Mouse (Mus musculus): ENCODE measurements around the gene Smoc1. TPM values are rescaled to one million over a fixed set of nuclear protein-coding genes. Genes with fewer than 3 reads are reported as not detected.

Gene Smoc1
- polyA plus RNA-seq, 1 experiment from 2014 or later = 2.3 TPM

GRCm38 (mm10) chr12:81163131-81163530 is 136.5 kb downstream of the Smoc1 start:
- Histone ChIP-seq H3K9ac (no peak overlapping the region), H3K36me3 (no peaks in the 10 kb centered on the region), H3K9me3 (replicated peaks) (no peaks in the 10 kb centered on the region), H3K27me3 (peaks cover 81% of the 10 kb centered on the region), H3K4me1 (peaks cover 22% of the 10 kb centered on the region), H3K4me3 (replicated peaks) (no peak overlapping the region), H3K4me2 (no peak overlapping the region), H3K27ac (no peak overlapping the region)
- no peak for ATAC-seq (replicated peaks; ENCODE audit: low FRiP score)
- WGBS = 78% methylated on average over 3 of the region's 3 CpGs

DNA sequence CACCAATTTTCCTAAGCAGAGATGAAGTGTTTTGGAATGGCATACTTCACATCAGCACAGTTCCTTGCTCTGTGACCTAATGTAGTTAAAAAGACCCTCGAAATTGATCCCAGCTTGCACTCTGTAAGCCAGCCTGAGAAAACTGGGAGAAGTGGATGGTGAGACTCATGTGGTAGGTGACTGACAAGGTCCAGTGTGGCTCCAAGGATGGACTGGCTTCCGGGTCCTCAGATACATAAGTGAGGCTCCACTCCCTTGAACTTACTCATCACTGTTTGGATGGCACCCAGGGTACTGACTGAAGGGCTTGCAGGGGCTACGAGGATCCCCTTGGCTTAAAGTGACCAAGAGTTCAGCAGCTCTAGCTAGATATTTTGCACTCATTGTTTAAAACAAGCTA is 137.0 kb downstream of the Smoc1 start:
- Histone ChIP-seq H3K36me3 (no peaks in the 10 kb centered on the region), H3K4me2 (no peak overlapping the region), H3K9me3 (replicated peaks) (no peaks in the 10 kb centered on the region), H3K27ac (no peak overlapping the region), H3K4me1 (peaks cover 22% of the 10 kb centered on the region), H3K27me3 (peaks cover 81% of the 10 kb centered on the region), H3K4me3 (replicated peaks) (no peak overlapping the region), H3K9ac (no peak overlapping the region)
- 90% methylated on average over 3 of the region's 3 CpGs for WGBS
- no peak for ATAC-seq (replicated peaks; ENCODE audit: low FRiP score)

GRCm38 (mm10) chr12:81166092-81166491 is 139.5 kb downstream of the Smoc1 start:
- H3K36me3 ChIP-seq = no peaks in the 10 kb centered on the region
- 0 out of 2 replicates have a peak overlapping the region, but pooled peaks have one; percentile 5 for H3K4me2 ChIP-seq
- WGBS = 3% methylated on average over 10 of the region's 10 CpGs
- H3K27me3 ChIP-seq = peaks cover 82% of the 10 kb centered on the region
- peaks cover 18% of the 10 kb centered on the region for H3K4me1 ChIP-seq
- H3K9ac ChIP-seq = no peak overlapping the region
- no peak overlapping the region for H3K27ac ChIP-seq
- no peaks in the 10 kb centered on the region for H3K9me3 ChIP-seq (replicated peaks)
- no peak overlapping the region for H3K4me3 ChIP-seq (replicated peaks)
- peak; percentile 73; the same call in 1 of the 2 replicates for ATAC-seq (replicated peaks; ENCODE audit: low FRiP score)

DNA sequence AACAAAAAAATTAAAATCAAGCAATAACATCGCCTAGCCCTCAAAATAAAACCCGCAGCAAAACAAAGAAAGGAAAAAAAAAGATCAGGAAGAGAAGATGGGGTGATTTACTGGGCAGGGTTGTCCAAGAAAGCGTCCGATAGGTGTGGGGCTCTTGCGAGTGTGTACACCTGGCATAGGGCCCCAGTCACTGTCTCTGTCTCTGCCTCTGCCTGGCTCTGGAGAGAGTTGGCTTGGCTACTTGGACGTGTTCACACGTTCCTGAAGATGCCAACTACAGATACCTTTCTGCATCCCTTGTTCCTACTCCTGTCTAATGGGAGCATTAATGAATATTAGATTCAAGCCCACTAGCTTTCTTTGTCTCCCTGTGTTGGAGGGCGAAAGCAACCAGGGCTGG is 140.0 kb downstream of the Smoc1 start:
- no peak for ATAC-seq (replicated peaks; ENCODE audit: low FRiP score)
- Histone ChIP-seq H3K9ac (no peak overlapping the region), H3K36me3 (no peaks in the 10 kb centered on the region), H3K9me3 (replicated peaks) (no peaks in the 10 kb centered on the region), H3K27ac (no peak overlapping the region), H3K27me3 (peaks cover 81% of the 10 kb centered on the region), H3K4me2 (no peak overlapping the region), H3K4me1 (peaks cover 18% of the 10 kb centered on the region), H3K4me3 (replicated peaks) (no peak overlapping the region)
- WGBS = 31% methylated on average over 8 of the region's 8 CpGs

DNA sequence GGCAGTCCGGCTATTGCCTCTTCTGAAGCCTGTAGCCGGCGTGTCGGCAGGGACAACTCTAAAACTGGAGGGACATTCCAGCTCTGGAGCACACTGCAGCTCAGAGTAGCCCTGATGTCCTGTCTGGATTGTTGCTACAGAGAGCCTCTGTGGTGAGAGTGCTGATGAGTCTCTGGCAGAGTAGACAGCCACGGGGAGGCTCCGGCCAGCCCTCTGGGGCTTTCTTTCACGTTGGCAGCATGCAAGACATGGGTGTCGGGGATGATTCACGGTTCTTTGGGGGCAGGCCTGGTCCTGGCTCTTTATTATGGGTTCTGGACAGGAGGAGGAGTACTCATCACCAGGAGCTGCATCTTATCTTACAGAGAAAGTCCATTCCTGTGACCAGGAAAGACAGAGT is 140.5 kb downstream of the Smoc1 start:
- no peak overlapping the region for H3K4me2 ChIP-seq
- peaks cover 18% of the 10 kb centered on the region for H3K4me1 ChIP-seq
- H3K27ac ChIP-seq = no peak overlapping the region
- H3K9ac ChIP-seq = no peak overlapping the region
- H3K27me3 ChIP-seq = peaks cover 81% of the 10 kb centered on the region
- no peaks in the 10 kb centered on the region for H3K36me3 ChIP-seq
- ATAC-seq (replicated peaks; ENCODE audit: low FRiP score) = no peak
- 33% methylated on average over 9 of the region's 9 CpGs for WGBS
- no peaks in the 10 kb centered on the region for H3K9me3 ChIP-seq (replicated peaks)
- no peak overlapping the region for H3K4me3 ChIP-seq (replicated peaks)

DNA sequence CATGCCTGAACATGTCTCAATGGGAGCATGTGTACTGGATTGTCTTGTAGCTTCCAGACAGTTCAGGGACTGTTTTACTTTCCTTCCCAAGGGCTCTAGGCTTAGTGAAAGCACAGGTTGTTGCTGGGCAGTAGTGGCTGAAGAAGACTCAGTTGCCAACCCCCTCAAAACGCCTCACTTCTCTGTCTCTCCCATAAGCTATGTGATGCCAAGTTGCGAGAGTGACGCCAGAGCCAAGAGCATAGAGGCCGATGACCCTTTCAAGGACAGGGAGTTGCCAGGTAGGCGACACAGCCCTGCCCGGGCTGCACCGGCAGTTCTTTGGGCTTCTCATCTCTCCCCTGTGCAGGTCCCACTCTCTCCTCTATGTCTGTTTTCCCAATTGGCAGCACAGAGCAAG is 141.4 kb downstream of the Smoc1 start:
- no peak overlapping the region for H3K27ac ChIP-seq
- peaks cover 18% of the 10 kb centered on the region for H3K4me1 ChIP-seq
- H3K4me2 ChIP-seq = no peak overlapping the region
- peaks cover 86% of the 10 kb centered on the region for H3K27me3 ChIP-seq
- H3K9me3 ChIP-seq (replicated peaks) = no peaks in the 10 kb centered on the region
- no peak overlapping the region for H3K9ac ChIP-seq
- ATAC-seq (replicated peaks; ENCODE audit: low FRiP score) = no peak
- H3K36me3 ChIP-seq = no peaks in the 10 kb centered on the region
- 91% methylated on average over 7 of the region's 7 CpGs for WGBS
- no peak overlapping the region for H3K4me3 ChIP-seq (replicated peaks)

- WGBS = 67% methylated on average over 2 of the region's 2 CpGs
- Histone ChIP-seq H3K27me3 (peaks cover 86% of the 10 kb centered on the region), H3K9ac (no peak overlapping the region), H3K4me2 (no peak overlapping the region), H3K4me1 (peaks cover 18% of the 10 kb centered on the region), H3K4me3 (replicated peaks) (no peak overlapping the region), H3K36me3 (no peaks in the 10 kb centered on the region), H3K27ac (no peak overlapping the region), H3K9me3 (replicated peaks) (no peaks in the 10 kb centered on the region)
- ATAC-seq (replicated peaks; ENCODE audit: low FRiP score) = no peak
Observed at GRCm38 (mm10) chr12:81168494-81168893, 141.9 kb downstream of the Smoc1 start.

- Histone ChIP-seq H3K4me3 (replicated peaks) (no peak overlapping the region), H3K4me1 (peaks cover 18% of the 10 kb centered on the region), H3K27me3 (peaks cover 88% of the 10 kb centered on the region), H3K9me3 (replicated peaks) (no peaks in the 10 kb centered on the region), H3K27ac (no peak overlapping the region), H3K9ac (no peak overlapping the region), H3K36me3 (no peaks in the 10 kb centered on the region), H3K4me2 (no peak overlapping the region)
- no peak for ATAC-seq (replicated peaks; ENCODE audit: low FRiP score)
- WGBS = 82% methylated on average over 2 of the region's 2 CpGs
Observed at GRCm38 (mm10) chr12:81170076-81170475, 143.5 kb downstream of the Smoc1 start.

DNA sequence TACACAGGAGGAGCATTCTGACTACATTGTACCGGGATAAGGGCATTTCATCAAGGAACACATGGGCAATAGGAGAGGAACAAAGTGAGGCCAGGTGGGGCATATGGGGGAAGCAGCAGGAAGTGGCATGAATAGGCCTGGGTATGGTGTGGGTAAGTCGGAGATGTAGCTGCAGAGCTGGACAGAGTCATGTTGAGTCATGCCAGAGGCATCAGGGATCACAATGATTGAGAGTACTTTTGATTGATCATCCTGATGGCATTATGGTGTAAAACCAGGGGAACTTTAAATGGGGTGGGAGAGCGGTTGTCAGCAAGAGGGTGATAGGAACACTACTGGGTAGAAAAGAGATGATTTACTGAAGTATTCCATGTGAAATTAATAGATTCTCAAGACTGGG is 146.4 kb downstream of the Smoc1 start:
- no peak overlapping the region for H3K27ac ChIP-seq
- H3K4me2 ChIP-seq = no peak overlapping the region
- no peak overlapping the region for H3K9ac ChIP-seq
- peaks cover 80% of the 10 kb centered on the region for H3K27me3 ChIP-seq
- no peaks in the 10 kb centered on the region for H3K9me3 ChIP-seq (replicated peaks)
- H3K36me3 ChIP-seq = no peaks in the 10 kb centered on the region
- no peak for ATAC-seq (replicated peaks; ENCODE audit: low FRiP score)
- H3K4me1 ChIP-seq = 0 out of 2 replicates have a peak, but pooled peaks cover 6% of the 10 kb centered on the region
- 87% methylated on average over 3 of the region's 3 CpGs for WGBS
- no peak overlapping the region for H3K4me3 ChIP-seq (replicated peaks)

GRCm38 (mm10) chr12:81173893-81174292 is 147.3 kb downstream of the Smoc1 start:
- H3K9ac ChIP-seq = no peak overlapping the region
- ATAC-seq (replicated peaks; ENCODE audit: low FRiP score) = no peak
- no peak overlapping the region for H3K4me3 ChIP-seq (replicated peaks)
- no peak overlapping the region for H3K27ac ChIP-seq
- H3K27me3 ChIP-seq = peaks cover 77% of the 10 kb centered on the region
- H3K4me1 ChIP-seq = 0 out of 2 replicates have a peak, but pooled peaks cover 6% of the 10 kb centered on the region
- 96% methylated on average over 4 of the region's 4 CpGs for WGBS
- no peaks in the 10 kb centered on the region for H3K9me3 ChIP-seq (replicated peaks)
- H3K4me2 ChIP-seq = no peak overlapping the region
- H3K36me3 ChIP-seq = no peaks in the 10 kb centered on the region

- Histone ChIP-seq H3K27ac (no peak overlapping the region), H3K4me2 (no peak overlapping the region), H3K4me1 (0 out of 2 replicates have a peak, but pooled peaks cover 6% of the 10 kb centered on the region), H3K9me3 (replicated peaks) (no peaks in the 10 kb centered on the region), H3K4me3 (replicated peaks) (no peak overlapping the region), H3K36me3 (no peaks in the 10 kb centered on the region), H3K27me3 (peaks cover 70% of the 10 kb centered on the region), H3K9ac (no peak overlapping the region)
- ATAC-seq (replicated peaks; ENCODE audit: low FRiP score) = no peak
- 48% methylated on average over 9 of the region's 9 CpGs for WGBS
Observed at GRCm38 (mm10) chr12:81175252-81175651, 148.6 kb downstream of the Smoc1 start.

DNA sequence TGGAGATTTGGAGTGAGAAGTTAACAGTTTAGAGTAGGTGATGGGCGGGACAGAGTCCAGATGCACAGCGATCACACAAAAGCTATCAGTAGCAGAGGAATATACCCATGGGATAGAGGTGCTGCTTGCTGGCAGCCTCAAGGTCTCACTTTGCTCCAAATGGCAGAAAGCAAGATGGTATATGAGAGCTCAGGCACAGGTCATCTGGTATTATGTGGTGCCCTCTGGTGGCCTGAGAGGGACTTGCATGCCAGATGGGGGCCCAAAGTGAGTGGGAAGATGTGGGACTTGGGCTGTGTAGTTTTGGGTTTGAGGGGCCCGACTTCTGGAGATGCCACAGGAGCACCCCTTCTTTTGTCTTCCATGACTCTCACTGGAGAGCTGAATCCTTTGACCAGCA is 155.5 kb downstream of the Smoc1 start:
- no peak overlapping the region for H3K27ac ChIP-seq
- no peak overlapping the region for H3K9ac ChIP-seq
- WGBS = 62% methylated on average over 3 of the region's 3 CpGs
- no peaks in the 10 kb centered on the region for H3K4me1 ChIP-seq
- peaks cover 27% of the 10 kb centered on the region for H3K27me3 ChIP-seq
- no peak overlapping the region for H3K4me3 ChIP-seq (replicated peaks)
- H3K36me3 ChIP-seq = no peaks in the 10 kb centered on the region
- ATAC-seq (replicated peaks; ENCODE audit: low FRiP score) = no peak
- H3K9me3 ChIP-seq (replicated peaks) = no peaks in the 10 kb centered on the region
- no peak overlapping the region for H3K4me2 ChIP-seq

DNA sequence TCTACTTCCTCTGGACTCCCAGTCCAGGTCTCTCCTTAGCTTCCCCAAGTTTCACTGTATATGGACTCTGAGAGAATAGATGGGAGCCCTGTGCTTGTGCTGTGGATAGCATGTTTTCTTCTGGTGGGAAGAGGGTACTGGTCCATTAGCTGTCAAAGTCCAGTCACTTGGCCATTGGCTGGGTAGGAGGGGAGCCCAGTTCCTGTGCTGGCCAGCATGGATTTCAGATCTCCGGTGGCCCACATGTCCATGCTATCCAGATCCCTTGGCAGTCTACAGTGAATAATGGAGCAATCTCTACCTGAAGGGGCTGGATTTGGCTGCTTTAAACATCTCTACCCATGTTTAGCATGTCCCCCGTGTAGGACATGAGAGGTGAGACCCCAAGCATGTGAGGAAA is 158.4 kb downstream of the Smoc1 start:
- Histone ChIP-seq H3K27me3 (peaks cover 18% of the 10 kb centered on the region; the same call in 1 of the 2 replicates), H3K27ac (no peak overlapping the region), H3K9ac (no peak overlapping the region), H3K36me3 (no peaks in the 10 kb centered on the region), H3K9me3 (replicated peaks) (no peaks in the 10 kb centered on the region), H3K4me1 (no peaks in the 10 kb centered on the region), H3K4me3 (replicated peaks) (no peak overlapping the region), H3K4me2 (no peak overlapping the region)
- no peak for ATAC-seq (replicated peaks; ENCODE audit: low FRiP score)
- 86% methylated on average over 2 of the region's 2 CpGs for WGBS

Data from kidney, embryonic 15.5 days (tissue).